Mouse (Mus musculus) right cerebral cortex, postnatal 14 days (tissue): ENCODE data around the gene Scn1a.

ENCODE experiments used
- DNase-seq: peaks from one replicate; pipeline ENCODE4 v3.0.0; 2022

The Scn1a gene

DNA sequence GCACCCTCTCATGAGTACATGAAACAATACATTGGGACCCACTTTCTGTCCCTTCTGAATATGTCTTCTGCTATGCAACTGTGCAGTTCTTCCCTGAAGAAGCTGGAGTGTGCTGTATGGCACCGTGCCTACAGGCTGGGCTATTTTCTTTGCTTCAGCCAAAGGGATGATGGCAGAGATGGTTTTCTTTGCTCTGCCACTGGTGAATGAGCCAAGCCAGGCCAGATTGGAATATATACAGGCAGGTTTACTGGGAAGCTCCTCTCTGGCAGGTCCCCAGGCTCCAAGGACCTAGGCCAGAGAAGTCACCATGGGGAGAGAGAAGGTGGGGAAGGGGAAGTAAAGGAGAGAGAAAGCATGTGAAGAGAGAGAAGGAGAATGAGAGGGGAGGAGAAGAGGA, 200.3 kb downstream of the Scn1a start:
- no peak for DNase-seq

DNA sequence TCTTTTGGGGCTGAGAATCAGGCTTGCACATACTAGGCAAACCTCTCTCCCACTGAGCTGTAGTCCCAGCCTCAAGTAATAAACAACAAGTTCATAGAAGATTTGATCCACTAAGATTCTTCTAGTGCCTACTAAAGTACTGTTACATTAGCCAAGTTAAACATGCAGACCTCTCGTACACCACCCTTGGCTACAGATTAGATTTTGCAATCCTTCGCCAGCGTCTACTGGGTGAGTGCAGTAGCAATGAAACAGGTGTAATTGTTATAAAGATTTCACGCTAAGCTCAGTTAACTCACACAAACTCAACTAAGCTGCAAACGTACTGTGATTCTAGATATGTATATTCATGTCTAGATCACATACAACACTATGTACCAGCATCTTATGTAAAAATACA, 201.8 kb downstream of the Scn1a start:
- no peak for DNase-seq

DNA sequence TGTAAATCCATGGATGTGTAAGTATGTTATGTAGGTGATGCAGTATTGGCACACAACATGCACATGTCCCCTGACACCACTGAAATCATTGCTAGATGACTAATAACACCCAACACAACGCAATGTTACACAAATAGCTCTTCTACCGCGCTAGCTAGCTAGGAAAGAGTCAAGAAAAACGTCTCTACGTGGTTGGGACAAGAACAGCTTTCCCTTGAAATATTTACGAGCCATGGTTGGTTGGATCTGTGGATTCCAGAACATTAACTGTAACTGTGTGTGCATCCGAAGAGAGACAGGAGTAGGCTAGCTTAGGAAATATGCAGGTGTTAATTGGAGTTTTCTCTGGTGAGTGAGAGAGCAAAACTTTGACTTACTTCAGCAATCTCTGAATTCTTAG, 219.7 kb downstream of the Scn1a start:
- no peak for DNase-seq
